Mouse (Mus musculus): ENCODE results near the gene Havcr1. TPM values are rescaled to one million over a fixed set of nuclear protein-coding genes. Genes with fewer than 3 reads are reported as not detected.

Havcr1 gene
- total and polyA plus RNA-seq, 3 experiments = not detected

Other genes with a start within 250 kb of the Havcr1 start
- not detected for gene Gm12169, start 210.9 kb upstream of the Havcr1 start, total RNA-seq (2021)
- not detected in 2 replicates for gene Gm12169, start 210.9 kb upstream of the Havcr1 start, polyA plus RNA-seq (2012; rRNA removed)
- not detected for gene BC053393, start 163.5 kb upstream of the Havcr1 start, total RNA-seq (2021)
- gene BC053393, start 163.5 kb upstream of the Havcr1 start, polyA plus RNA-seq (2012; rRNA removed) = not detected in 2 replicates
- gene Dppa1, start 105.8 kb upstream of the Havcr1 start, total RNA-seq (2021) = not detected
- gene Dppa1, start 105.8 kb upstream of the Havcr1 start, polyA plus RNA-seq (2012; rRNA removed) = not detected in 2 replicates
- gene Timd2, start 28.0 kb upstream of the Havcr1 start, total RNA-seq (2021) = under 1 TPM in 1 of 2 experiments, not detected in 1; 0.37 TPM
- not detected in 2 replicates for gene Timd2, start 28.0 kb upstream of the Havcr1 start, polyA plus RNA-seq (2012; rRNA removed)
- gene Timd4, start 75.7 kb downstream of the Havcr1 start, total RNA-seq (2021) = 1 to 10 TPM; 1.2 to 1.6 TPM
- 0.11 and 0.16 TPM in 2 replicates for gene Timd4, start 75.7 kb downstream of the Havcr1 start, polyA plus RNA-seq (2012; rRNA removed)